Mouse (Mus musculus) G1E (cell line): ENCODE results near the gene Nabp2.

ENCODE experiments used
- CTCF ChIP-seq: IDR thresholded peaks from 2 replicates; pipeline ENCODE4 v1.5.1; 2012; ENCODE audit warnings: low read depth, low read length, inconsistent platforms, mixed read lengths
- GATA1 ChIP-seq: IDR thresholded peaks from 2 replicates; pipeline ENCODE4 v1.6.1; 2012; ENCODE audit warnings: borderline replicate concordance, low read length, inconsistent platforms, mixed read lengths
- GATA2 ChIP-seq: IDR thresholded peaks from 2 replicates; pipeline ENCODE4 v1.6.1; 2012; ENCODE audit warnings: low read depth, low read length, inconsistent platforms, borderline replicate concordance
- POLR2AphosphoS5 ChIP-seq: IDR thresholded peaks from 2 replicates; pipeline ENCODE4 v1.6.1; 2012; ENCODE audit warnings: low read depth, low read length, inconsistent platforms; ENCODE audit not compliant: insufficient replicate concordance
- TAL1 ChIP-seq: conservative IDR thresholded peaks from 2 replicates; pipeline ENCODE4 v1.6.1; 2012; ENCODE audit warnings: low read depth, low read length, inconsistent platforms, mixed read lengths

- no peak for TF ChIP-seq CTCF
- no peak for TF ChIP-seq GATA2
- TF ChIP-seq TAL1: no peak
- no peak for TF ChIP-seq GATA1
- no peak for TF ChIP-seq POLR2AphosphoS5
Observed at GRCm38 (mm10) chr10:128361836-128362235, 49.5 kb downstream of the Nabp2 start.
